Mouse (Mus musculus) lung, adult 2 months (tissue): ENCODE data around the gene Rxra.
A peak's percentile ranks its signal among the peaks of the same experiment; 100 is the strongest.

Source experiments
- CTCF ChIP-seq: fragments of 200-500 bp; IDR thresholded peaks from 2 replicates; pipeline ENCODE4 v1.5.1; 2011; ENCODE audit warnings: mild to moderate bottlenecking, low read length, control low read depth; ENCODE audit not compliant: insufficient read depth
- POLR2A ChIP-seq: fragments of 200-500 bp; IDR thresholded peaks from 2 replicates; pipeline ENCODE4 v1.6.1; 2011; ENCODE audit warnings: low read depth, mild to moderate bottlenecking, control low read depth, low read length, borderline replicate concordance; ENCODE audit errors: extremely low read depth

DNA sequence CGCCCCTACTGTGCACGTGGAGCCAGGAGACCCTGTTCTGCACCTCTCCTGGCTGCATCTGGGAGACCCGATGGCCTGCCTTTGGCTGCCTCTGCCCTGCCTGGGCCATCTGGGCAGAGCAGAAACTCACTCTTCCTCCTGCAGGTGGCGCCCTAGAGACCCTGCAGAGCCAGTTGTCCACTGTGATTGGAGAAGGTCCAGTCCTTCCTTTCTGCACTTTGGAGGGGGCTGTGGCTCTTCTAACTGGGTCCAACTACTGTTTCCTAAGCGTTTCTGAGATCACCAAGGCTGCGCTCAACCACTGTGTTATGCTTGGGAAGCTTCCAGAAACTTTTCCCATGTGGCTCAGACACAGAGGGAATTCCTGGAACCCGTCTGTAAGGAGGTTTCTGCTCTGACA is 95.7 kb downstream of the Rxra start:
- no peak for TF ChIP-seq POLR2A
- peak; percentile 80 for TF ChIP-seq CTCF
